Mouse (Mus musculus): ENCODE measurements around the gene Pde10a.

DNA sequence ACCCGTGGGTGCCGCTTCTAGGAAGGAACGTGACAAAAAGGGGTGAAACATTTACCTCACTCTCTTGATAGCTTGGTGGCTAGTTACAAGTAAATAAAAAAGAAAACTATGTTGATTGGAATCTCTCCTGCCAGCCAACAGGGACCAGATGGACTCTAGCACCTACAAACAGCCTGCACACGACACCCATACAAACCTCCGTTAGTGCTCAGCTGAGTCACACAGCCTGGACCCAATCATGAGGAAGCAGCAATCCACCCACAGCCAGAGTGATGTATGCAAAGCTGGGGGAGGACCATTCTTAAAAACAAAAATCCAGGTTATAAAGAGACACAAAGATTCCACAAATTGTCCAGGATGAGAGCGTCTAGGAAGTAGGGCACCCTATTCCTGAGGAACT is 9.2 kb upstream of the Pde10a start:
- TF ChIP-seq POLR2A (IDR thresholded peaks at IDR 0.05; ENCODE audit: low read depth, low read length): no peak
- TF ChIP-seq CTCF (IDR thresholded peaks at IDR 0.05; ENCODE audit: extremely low read depth, insufficient read length, insufficient replicate concordance, low read depth, low read length): no peak

Measured in small intestine, adult 2 months (tissue).